Mouse (Mus musculus) stomach, postnatal 0 days (tissue): ENCODE measurements around the gene Gm17622. TPM values are rescaled to one million over a fixed set of nuclear protein-coding genes. Genes with fewer than 3 reads are reported as not detected.

ENCODE experiments used
- ATAC-seq: fragments of 200-750 bp; cut with Nextera tagmentation; 2 replicates; pipeline ENCODE4 v1.8.0; 2017; ENCODE audit not compliant: low FRiP score, low TSS enrichment
- DNase-seq: peaks from one replicate; pipeline ENCODE4 v3.0.0-alpha.2; 2016; ENCODE audit warnings: low spot score
- H3K27ac ChIP-seq: fragments of 300-500 bp; sonication (generic); replicated peaks from 2 replicates; pipeline ENCODE4 v1.5.1; 2014; ENCODE audit warnings: mild to moderate bottlenecking, control low read depth
- H3K27me3 ChIP-seq: fragments of 300-500 bp; sonication (generic); 2 replicates; pipeline ENCODE4 v1.6.1; 2014; ENCODE audit warnings: low read length; ENCODE audit not compliant: control insufficient read depth, insufficient read depth
- H3K36me3 ChIP-seq: fragments of 300-500 bp; sonication (generic); 2 replicates; pipeline ENCODE4 v1.6.1; 2014; ENCODE audit warnings: low read length, mixed read lengths; ENCODE audit not compliant: control insufficient read depth, insufficient read depth
- H3K4me1 ChIP-seq: fragments of 300-500 bp; sonication (generic); replicated peaks from 2 replicates; pipeline ENCODE4 v1.6.1; 2014; ENCODE audit warnings: antibody characterized with exemption; ENCODE audit not compliant: control insufficient read depth, insufficient read depth
- H3K4me2 ChIP-seq: fragments of 300-500 bp; sonication (generic); replicated peaks from 2 replicates; pipeline ENCODE4 v1.6.1; 2014; ENCODE audit warnings: low read depth, mild to moderate bottlenecking, control low read depth, moderate library complexity
- H3K4me3 ChIP-seq: fragments of 300-500 bp; sonication (generic); 2 replicates; pipeline ENCODE4 v1.5.1; 2014; ENCODE audit warnings: low read depth, low read length, control low read depth
- H3K9ac ChIP-seq: fragments of 300-500 bp; sonication (generic); 2 replicates; pipeline ENCODE4 v1.6.1; 2014; ENCODE audit warnings: mild to moderate bottlenecking, low read length, control low read depth, mixed read lengths
- H3K9me3 ChIP-seq: fragments of 300-500 bp; sonication (generic); 2 replicates; pipeline ENCODE4 v1.6.1; 2016; ENCODE audit warnings: low read length; ENCODE audit not compliant: control insufficient read depth
- CTCF ChIP-seq: IDR thresholded peaks from 2 replicates; pipeline ENCODE4 v1.5.1; 2016; ENCODE audit warnings: antibody characterized with exemption, low read depth, mild to moderate bottlenecking, moderate library complexity
- EP300 ChIP-seq: optimal IDR thresholded peaks from 2 replicates; pipeline ENCODE3; 2016; ENCODE audit warnings: antibody characterized with exemption
- WGBS: fragments of 180-500 bp; shearing (Covaris S2); extraction: QIAGEN DNeasy Blood & Tissue Kit; methylation state at CpG from one replicate; pipeline ENCODE4 v1.1.7; 2014; 5-methylcytosine and 5-hydroxymethylcytosine counted together
- polyA plus RNA-seq: library from polyadenylated mRNA; unstranded; fragments of >200 nt; fragmentation: Nextera tagmentation; extraction: Ambion mirVana; gene quantifications from 2 replicates; pipeline ENCODE4 v1.2.1, GENCODE M21; 2015

The Gm17622 gene
- polyA plus RNA-seq, 1 experiment from 2014 or later: not detected

GRCm38 (mm10) chr13:96511262-96511661 is 20.7 kb downstream of the Gm17622 start:
- H3K36me3 ChIP-seq: no peaks in the 10 kb centered on the region
- no peaks in the 10 kb centered on the region for H3K27me3 ChIP-seq
- H3K9me3 ChIP-seq: no peaks in the 10 kb centered on the region
- 0 out of 2 replicates have a peak, but pooled peaks cover 3% of the 10 kb centered on the region for H3K4me1 ChIP-seq
- H3K4me3 ChIP-seq: no peak overlapping the region
- ATAC-seq: peak; percentile 54
- 47% methylated on average over 1 of the region's 1 CpGs for WGBS
- no peak overlapping the region for H3K9ac ChIP-seq
- TF ChIP-seq CTCF (no peak), EP300 (no peak)
- no peak overlapping the region for H3K27ac ChIP-seq
- DNase-seq: peak; percentile 26
- no peak overlapping the region for H3K4me2 ChIP-seq

GRCm38 (mm10) chr13:96511893-96512292 is 21.4 kb downstream of the Gm17622 start:
- no peak for DNase-seq
- TF ChIP-seq EP300: no peak
- TF ChIP-seq CTCF: no peak
- H3K4me2 ChIP-seq: no peak overlapping the region
- H3K9ac ChIP-seq: no peak overlapping the region
- H3K36me3 ChIP-seq: no peaks in the 10 kb centered on the region
- no peak for ATAC-seq
- no peaks in the 10 kb centered on the region for H3K9me3 ChIP-seq
- H3K27ac ChIP-seq: no peak overlapping the region
- H3K4me3 ChIP-seq: no peak overlapping the region
- H3K27me3 ChIP-seq: no peaks in the 10 kb centered on the region
- 0 out of 2 replicates have a peak, but pooled peaks cover 3% of the 10 kb centered on the region for H3K4me1 ChIP-seq
- WGBS: 49% methylated on average over 5 of the region's 5 CpGs

GRCm38 (mm10) chr13:96514154-96514942 is 23.8 kb downstream of the Gm17622 start:
- Histone ChIP-seq H3K9ac (no peak overlapping the region), H3K9me3 (no peaks in the 10 kb centered on the region), H3K4me1 (0 out of 2 replicates have a peak, but pooled peaks cover 3% of the 10 kb centered on the region), H3K4me2 (no peak overlapping the region), H3K27me3 (no peaks in the 10 kb centered on the region), H3K4me3 (no peak overlapping the region), H3K27ac (peak overlapping the region; percentile 50; the same call in 1 of the 2 replicates), H3K36me3 (no peaks in the 10 kb centered on the region)
- DNase-seq (no peak), ATAC-seq (peak; percentile 53)
- TF ChIP-seq EP300: no peak
- no peak for TF ChIP-seq CTCF
- 49% methylated on average over 5 of the region's 5 CpGs for WGBS

DNA sequence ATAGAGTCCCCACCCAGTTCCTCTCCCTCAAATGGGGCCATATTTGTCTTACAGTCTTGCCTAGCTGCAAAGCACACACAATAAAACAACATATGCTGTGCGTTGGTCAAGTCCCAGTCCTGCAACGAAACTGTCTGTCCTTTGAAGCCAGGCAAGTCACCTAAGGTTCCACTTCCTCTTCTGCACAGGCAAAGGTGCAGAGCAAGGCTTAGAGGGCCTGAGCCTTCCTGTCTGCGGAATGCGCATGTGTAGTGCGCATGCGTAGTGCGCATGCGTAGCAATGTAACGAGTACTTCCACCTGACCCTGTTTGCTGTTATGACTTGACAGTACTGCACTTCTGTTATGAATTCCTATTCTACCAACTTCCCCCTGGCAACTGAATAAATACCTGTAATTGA is 25.7 kb downstream of the Gm17622 start:
- no peaks in the 10 kb centered on the region for H3K9me3 ChIP-seq
- TF ChIP-seq CTCF: no peak
- no peak for TF ChIP-seq EP300
- DNase-seq (no peak), ATAC-seq (no peak)
- no peaks in the 10 kb centered on the region for H3K4me1 ChIP-seq
- H3K4me2 ChIP-seq: no peak overlapping the region
- H3K4me3 ChIP-seq: no peak overlapping the region
- no peak overlapping the region for H3K27ac ChIP-seq
- H3K27me3 ChIP-seq: no peaks in the 10 kb centered on the region
- 89% methylated on average over 9 of the region's 9 CpGs for WGBS
- H3K9ac ChIP-seq: no peak overlapping the region
- H3K36me3 ChIP-seq: no peaks in the 10 kb centered on the region

DNA sequence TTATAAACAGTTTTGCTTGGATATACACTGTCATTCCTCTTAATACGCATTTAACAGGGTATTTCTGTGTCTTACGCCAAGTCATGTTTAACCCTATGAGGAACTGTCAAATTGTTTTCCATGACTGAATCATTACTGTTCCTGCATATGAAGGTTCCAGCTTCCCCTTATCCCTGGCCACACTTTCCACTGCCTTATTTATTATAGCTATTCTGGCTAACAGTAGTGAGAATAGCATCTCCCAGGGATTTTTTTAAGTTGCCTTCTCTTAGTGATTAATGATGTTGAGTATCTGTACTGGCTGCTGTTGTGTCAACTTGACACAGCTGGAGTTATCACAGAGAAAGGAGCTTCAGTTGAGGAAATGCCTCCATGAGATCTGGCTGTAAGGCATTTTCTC is 26.8 kb downstream of the Gm17622 start:
- Histone ChIP-seq H3K4me2 (no peak overlapping the region), H3K4me3 (no peak overlapping the region), H3K36me3 (no peaks in the 10 kb centered on the region), H3K4me1 (no peaks in the 10 kb centered on the region), H3K9ac (no peak overlapping the region), H3K9me3 (no peaks in the 10 kb centered on the region), H3K27ac (no peak overlapping the region), H3K27me3 (no peaks in the 10 kb centered on the region)
- ATAC-seq (no peak), DNase-seq (no peak)
- WGBS: 64% methylated on average over 2 of the region's 2 CpGs
- TF ChIP-seq CTCF: no peak
- no peak for TF ChIP-seq EP300

DNA sequence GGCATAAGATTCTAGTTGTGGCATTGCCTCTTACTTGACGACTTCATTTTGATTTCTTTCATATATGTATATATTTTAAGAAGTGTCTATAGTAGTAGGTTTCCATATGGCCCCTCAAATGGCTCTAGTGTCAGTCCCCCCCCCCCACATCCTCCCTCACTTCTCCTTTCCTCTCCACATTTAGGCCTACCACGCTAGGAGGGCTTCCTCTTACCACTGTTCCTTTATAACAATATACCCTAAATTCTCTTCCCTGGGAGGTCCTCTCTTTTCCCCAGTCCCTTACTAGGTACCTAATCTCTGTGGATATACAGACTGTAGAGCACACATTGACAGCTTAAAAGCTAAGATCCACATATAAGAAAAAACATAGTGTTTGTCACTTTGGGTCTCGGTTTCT is 30.8 kb downstream of the Gm17622 start:
- no peak for ATAC-seq
- Histone ChIP-seq H3K4me1 (no peaks in the 10 kb centered on the region), H3K4me3 (no peak overlapping the region), H3K4me2 (no peak overlapping the region), H3K36me3 (no peaks in the 10 kb centered on the region), H3K27ac (no peak overlapping the region), H3K9ac (no peak overlapping the region), H3K9me3 (no peaks in the 10 kb centered on the region), H3K27me3 (no peaks in the 10 kb centered on the region)
- WGBS: 91% methylated on average over 3 of the region's 3 CpGs
- TF ChIP-seq CTCF: no peak
- TF ChIP-seq EP300: no peak
- DNase-seq: no peak
